Mouse (Mus musculus): ENCODE measurements around the gene Vps52. TPM values are rescaled to one million over a fixed set of nuclear protein-coding genes. Genes with fewer than 3 reads are reported as not detected.
"Not testable (repeated sequence)": the region's sequence is repeated elsewhere in the genome, so short reads cannot be mapped to it uniquely, and the experiment has no call there.

Gene Vps52
- total RNA-seq, 2 experiments from 2014 or later = 31.7 to 33.4 TPM

DNA sequence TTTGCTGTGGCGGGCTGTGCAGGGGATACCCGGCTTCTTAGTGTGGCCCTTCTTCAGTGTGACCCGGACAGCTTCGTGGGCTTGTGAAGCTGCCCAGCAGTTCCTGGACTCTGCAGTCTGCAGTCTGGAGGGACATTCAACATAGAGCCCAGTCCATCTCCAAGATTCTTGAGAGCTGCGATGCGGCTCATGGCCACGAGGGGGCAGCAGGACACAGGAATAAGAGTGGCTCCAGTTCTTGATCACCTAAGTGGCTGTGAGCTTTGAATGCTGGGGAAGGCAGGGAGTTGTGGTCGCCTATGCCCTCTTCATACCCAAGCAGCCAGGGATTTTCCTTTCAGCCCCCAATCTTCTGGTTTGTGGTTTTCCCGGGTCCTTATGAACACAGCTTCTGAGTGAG lies 12.9 kb downstream of the Vps52 start:
- intact Hi-C loops (cut with DNase I) = loop anchor here (2.0 kb wide), 1 partner anchor 14 kb away; no protein-coding TSS in a partner anchor
- DNase-seq = peak; percentile 79
- Histone ChIP-seq H3K4me3 (no peak overlapping the region), H3K27ac (no peak overlapping the region)
- peak; percentile 83 for TF ChIP-seq CTCF (IDR thresholded peaks at IDR 0.05)

- no peak for DNase-seq
- intact Hi-C loops (cut with DNase I) = loop anchor here (2.0 kb wide), 1 partner anchor 14 kb away; no protein-coding TSS in a partner anchor
- Histone ChIP-seq H3K4me3 (no peak overlapping the region), H3K27ac (no peak overlapping the region)
- TF ChIP-seq CTCF (IDR thresholded peaks at IDR 0.05) = peak; percentile 33
Observed at GRCm38 (mm10) chr17:33968927-33969326, 13.3 kb downstream of the Vps52 start.

DNA sequence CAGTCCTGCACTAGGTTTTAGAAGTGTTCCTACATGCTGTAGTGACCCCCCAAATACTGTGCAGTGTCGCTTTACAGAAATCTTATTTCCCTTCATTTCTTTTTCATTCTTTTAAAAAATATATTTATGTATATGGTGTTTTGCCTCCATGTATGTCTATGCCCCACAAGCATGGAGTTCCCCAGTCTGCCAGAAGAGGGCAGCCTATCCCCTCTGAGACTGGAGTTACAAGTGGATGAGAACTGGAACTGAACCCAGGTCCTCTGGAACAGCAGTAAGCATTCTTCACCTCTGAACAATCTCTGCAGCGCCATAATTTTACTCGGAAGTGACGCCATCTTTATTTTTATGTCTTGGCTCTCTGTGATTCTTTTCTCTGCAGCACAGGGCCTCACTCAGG lies 13.8 kb downstream of the Vps52 start:
- TF ChIP-seq CTCF (IDR thresholded peaks at IDR 0.05) = peak; percentile 11; the same call in 1 of the 2 replicates
- intact Hi-C loops (cut with DNase I) = loop anchor here (2.0 kb wide), 1 partner anchor 13 kb away; no protein-coding TSS in a partner anchor
- no peak for DNase-seq
- no peak overlapping the region for H3K27ac ChIP-seq
- H3K4me3 ChIP-seq = no peak overlapping the region

DNA sequence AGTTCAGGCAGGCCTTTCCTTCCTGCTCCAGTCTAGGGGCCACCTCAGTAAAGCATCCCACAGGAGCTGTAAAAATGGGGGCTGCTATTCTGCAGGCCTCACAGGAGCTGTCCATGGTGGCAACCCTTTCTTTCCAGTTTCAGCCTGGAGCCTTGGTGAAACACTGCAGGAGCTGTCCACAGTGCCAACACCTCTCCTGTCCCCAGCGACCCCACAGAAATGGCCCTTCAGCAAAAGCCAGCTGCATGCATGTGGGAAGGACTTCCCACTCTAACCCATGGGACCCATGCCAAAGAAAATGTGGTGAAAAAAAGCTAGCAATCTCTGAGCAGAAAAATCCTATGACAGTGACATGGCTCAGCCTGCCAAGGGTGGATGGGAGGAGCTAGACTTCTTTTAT lies 17.1 kb downstream of the Vps52 start:
- Histone ChIP-seq H3K4me3 (no peak overlapping the region), H3K27ac (no peak overlapping the region)
- no peak for DNase-seq
- intact Hi-C loops (cut with DNase I) = no loop called here
- no peak for TF ChIP-seq CTCF (IDR thresholded peaks at IDR 0.05)

GRCm38 (mm10) chr17:33973572-33973971 lies 18.0 kb downstream of the Vps52 start:
- no peak for DNase-seq
- intact Hi-C loops (cut with DNase I) = no loop called here
- TF ChIP-seq CTCF (IDR thresholded peaks at IDR 0.05) = no peak
- no peak overlapping the region for H3K27ac ChIP-seq
- H3K4me3 ChIP-seq = no peak overlapping the region

DNA sequence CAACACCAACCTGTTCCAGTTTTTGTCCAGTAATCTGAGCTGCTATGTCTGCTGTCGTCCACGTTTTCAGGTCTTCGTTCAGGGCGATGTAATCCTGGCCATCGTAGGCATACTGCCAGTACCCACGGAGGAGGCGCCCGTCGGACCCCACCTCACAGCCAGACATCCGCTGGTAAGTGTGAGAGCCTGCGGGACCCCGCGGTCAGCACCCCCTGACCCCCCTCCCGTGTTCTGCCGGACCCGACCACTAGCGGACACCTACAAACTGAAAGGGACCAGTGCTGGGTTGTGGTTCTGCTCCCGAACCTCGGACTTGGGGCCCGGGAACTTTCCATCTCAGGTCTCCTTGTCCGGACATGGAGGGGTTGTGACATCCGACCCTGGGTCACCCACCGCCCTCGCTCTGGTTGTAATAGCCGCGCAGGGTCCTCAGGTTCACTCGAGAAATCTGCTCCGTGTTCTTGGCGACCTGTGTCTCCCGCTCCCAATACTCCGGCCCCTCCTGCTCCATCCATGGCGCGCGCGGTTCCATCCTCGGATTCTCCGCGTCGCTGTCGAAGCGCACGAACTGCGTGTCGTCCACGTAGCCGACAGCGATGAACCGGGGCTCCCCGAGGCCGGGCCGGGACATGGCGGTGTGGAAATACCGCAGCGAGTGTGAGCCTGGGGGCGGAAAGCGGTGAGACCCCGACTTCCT lies 22.4 kb downstream of the Vps52 start:
- DNase-seq = no peak
- H3K27ac ChIP-seq = peak overlapping the region; percentile 90
- no peak for TF ChIP-seq CTCF (IDR thresholded peaks at IDR 0.05)
- intact Hi-C loops (cut with DNase I) = no loop called here
- peak overlapping the region; percentile 85 for H3K4me3 ChIP-seq

- intact Hi-C loops (cut with DNase I) = no loop called here
- H3K4me3 ChIP-seq = peak overlapping the region; percentile 85
- DNase-seq = peak; percentile 88
- H3K27ac ChIP-seq = peak overlapping the region; percentile 90
- TF ChIP-seq CTCF (IDR thresholded peaks at IDR 0.05) = no peak
Observed at GRCm38 (mm10) chr17:33978631-33979031, 23.0 kb downstream of the Vps52 start.

GRCm38 (mm10) chr17:33979512-33980050 lies 24.0 kb downstream of the Vps52 start:
- no peak for TF ChIP-seq CTCF (IDR thresholded peaks at IDR 0.05)
- H3K4me3 ChIP-seq = no peak overlapping the region
- intact Hi-C loops (cut with DNase I) = no loop called here
- no peak for DNase-seq
- peak overlapping the region; percentile 90 for H3K27ac ChIP-seq

- H3K4me3 ChIP-seq = peak overlapping the region; percentile 81
- H3K27ac ChIP-seq = peak overlapping the region; percentile 90
- intact Hi-C loops (cut with DNase I) = no loop called here
- no peak for TF ChIP-seq CTCF (IDR thresholded peaks at IDR 0.05)
- DNase-seq = no peak
Observed at GRCm38 (mm10) chr17:33980181-33981035, 24.8 kb downstream of the Vps52 start.

DNA sequence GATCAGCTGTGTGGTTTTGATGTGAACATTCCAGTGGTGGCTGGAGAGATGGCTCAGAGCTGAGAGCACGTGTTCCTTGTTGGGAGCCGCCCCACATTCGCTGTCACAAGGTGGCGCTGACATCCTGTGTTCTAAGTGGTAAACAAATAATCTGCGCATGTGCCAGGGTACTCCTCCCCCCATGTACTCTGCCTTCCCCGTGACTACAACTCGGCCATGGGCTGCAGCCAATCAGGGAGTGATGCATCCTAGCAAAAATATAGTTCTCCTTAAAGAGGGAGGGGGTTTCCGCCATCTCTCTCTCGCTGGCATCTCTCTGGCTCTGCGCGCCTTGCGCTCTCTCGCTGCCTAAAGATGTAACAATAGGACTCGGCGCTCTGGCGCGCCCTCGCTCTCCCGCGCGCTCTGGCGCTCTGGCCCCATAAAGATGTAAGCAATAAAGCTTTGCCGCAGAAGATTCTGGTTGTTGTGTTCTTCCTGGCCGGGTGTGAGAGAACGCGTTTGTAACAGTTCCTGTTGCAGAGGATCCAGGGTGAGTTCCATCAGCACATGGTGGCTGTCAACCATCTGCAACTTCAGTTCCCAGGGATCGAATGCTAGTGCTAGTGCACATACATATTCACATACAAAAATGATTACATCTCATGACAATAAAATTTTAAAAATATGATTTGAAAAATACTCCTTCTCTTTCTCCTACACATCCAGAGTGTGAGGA lies 25.7 kb downstream of the Vps52 start:
- TF ChIP-seq CTCF (IDR thresholded peaks at IDR 0.05) = peak; percentile 44; the same call in 1 of the 2 replicates
- intact Hi-C loops (cut with DNase I) = not testable (repeated sequence)
- DNase-seq = peak; percentile 91
- H3K27ac ChIP-seq = peak overlapping the region; percentile 90
- peak overlapping the region; percentile 81 for H3K4me3 ChIP-seq

DNA sequence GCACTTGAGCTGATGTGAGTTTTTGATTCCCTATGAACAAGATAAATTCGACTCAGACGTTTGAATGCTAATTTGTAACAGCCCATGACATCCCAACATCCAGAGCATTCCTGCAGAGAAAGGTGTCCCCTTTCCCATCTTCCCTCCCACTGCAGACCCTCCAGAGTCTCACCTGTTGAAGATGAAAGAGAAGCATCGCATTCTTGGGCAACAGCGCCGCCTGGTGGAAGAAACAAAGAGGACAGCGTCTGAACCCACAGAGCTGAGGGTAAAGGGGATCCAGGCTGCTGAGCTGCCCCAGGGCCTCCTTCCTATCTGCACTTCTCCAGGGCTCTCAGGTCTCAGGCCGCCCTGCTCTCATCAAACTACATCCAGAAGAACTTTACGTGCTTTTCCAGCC lies 26.5 kb downstream of the Vps52 start:
- TF ChIP-seq CTCF (IDR thresholded peaks at IDR 0.05) = peak; percentile 81; the same call in 1 of the 2 replicates
- Histone ChIP-seq H3K27ac (peak overlapping the region; percentile 90; the same call in 1 of the 2 replicates), H3K4me3 (peak overlapping the region; percentile 81)
- peak; percentile 67 for DNase-seq
- intact Hi-C loops (cut with DNase I) = loop anchor here (2.0 kb wide), 1 partner anchor 13 kb away; no protein-coding TSS in a partner anchor
